Mouse (Mus musculus): Measurements from ENCODE around the gene Plekhs1. TPM values are rescaled to one million over a fixed set of nuclear protein-coding genes. Genes with fewer than 3 reads are reported as not detected.
A peak's percentile ranks its signal among the peaks of the same experiment; 100 is the strongest.

The Plekhs1 gene
- total RNA-seq (2021), result under 1 TPM; 0.32 to 0.47 TPM

DNA sequence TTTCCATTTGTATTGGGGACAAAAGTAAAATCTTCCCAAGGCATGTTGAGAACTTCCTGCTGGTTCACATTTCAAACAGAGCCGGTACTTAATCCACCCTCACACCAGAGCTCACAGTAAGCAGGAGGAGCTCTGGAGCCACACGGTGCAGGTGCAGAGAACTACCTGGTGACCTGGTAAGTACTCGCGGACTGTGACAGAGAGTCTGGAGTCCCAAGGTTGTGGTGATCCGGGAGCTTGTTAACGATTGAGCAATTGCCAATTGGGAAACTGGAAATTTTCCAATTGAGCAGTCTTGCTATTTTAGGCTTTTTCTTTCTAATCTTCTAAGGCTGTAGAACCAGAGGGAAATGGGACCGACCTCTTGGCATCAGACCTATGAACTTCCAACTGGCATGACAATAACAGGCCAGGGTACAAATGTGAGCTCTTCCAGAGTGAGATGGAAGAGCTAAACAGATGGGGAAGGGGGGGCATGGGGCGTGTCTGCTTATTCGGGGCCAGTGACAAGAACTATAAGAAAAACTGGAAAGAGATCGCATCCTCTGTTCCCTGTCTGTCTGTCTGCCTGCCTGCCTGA is at the start of gene Plekhs1:
TSS of gene Plekhs1 (plus strand) at position 119 of the 580 bp plus-strand sequence.
- no peak for DNase-seq (ENCODE audit: extremely low spot score in 1 of 2, low spot score in 1 of 2)

DNA sequence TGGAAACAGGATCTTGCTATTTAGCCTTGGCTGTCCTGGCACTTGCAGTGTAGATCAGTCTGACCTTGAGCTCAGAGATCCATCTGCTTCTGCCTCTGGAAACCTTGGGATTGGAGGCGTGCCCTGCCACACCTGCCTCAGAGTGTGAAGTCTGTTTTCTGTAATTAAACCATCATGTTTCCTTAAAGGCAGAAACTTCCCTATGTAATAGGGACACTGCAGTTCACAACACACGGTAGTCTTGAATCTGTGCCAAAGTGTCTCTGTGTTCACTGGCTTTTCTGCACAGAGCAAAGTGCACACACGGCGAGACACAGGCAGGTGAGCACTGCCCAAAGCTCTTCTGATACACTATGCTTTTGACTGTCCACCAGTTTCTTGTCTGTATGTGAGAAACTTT is 43.0 kb upstream of the Plekhs1 start:
- no peak for DNase-seq (ENCODE audit: extremely low spot score in 1 of 2, low spot score in 1 of 2)

DNA sequence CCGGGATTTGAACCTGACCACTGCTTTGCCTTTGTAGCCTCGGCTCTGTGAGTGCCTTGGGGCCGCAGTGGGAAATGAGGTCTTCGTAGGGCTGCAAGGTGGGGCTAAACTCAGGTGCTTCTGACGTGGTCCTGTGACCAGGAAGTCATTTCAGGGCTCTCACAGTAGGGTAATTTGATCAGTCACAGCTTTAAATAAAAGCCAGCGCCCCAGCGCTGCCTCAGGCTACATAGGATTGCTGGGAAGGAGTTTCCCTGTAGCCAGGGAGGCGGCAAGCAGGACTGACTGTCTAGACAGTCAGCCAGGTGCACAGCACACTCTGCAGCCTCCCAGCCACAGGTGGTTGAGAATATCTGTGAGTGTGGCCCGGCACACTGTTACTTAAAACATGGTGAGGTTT is 42.0 kb upstream of the Plekhs1 start:
- no peak for DNase-seq (ENCODE audit: extremely low spot score in 1 of 2, low spot score in 1 of 2)

DNA sequence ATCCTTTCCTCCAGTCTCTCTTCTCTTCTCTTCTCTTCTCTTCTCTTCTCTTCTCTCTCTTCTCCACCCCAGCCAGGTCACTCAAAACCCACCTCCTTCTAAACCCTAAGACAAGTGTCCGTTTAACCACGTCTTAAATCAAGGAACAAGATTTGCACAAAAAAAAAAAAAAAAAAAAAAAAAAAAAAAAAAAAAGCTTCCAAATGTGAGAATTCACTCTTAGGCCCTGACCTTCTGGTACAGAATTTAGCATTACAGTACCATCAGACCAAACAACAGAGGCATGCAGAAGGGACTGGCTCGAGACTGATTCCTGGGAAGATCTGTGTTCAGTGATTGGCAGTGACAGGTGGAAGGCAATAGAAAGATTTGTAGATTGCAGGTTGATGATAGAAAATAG is 41.1 kb upstream of the Plekhs1 start:
- no peak for DNase-seq (ENCODE audit: extremely low spot score in 1 of 2, low spot score in 1 of 2)

DNA sequence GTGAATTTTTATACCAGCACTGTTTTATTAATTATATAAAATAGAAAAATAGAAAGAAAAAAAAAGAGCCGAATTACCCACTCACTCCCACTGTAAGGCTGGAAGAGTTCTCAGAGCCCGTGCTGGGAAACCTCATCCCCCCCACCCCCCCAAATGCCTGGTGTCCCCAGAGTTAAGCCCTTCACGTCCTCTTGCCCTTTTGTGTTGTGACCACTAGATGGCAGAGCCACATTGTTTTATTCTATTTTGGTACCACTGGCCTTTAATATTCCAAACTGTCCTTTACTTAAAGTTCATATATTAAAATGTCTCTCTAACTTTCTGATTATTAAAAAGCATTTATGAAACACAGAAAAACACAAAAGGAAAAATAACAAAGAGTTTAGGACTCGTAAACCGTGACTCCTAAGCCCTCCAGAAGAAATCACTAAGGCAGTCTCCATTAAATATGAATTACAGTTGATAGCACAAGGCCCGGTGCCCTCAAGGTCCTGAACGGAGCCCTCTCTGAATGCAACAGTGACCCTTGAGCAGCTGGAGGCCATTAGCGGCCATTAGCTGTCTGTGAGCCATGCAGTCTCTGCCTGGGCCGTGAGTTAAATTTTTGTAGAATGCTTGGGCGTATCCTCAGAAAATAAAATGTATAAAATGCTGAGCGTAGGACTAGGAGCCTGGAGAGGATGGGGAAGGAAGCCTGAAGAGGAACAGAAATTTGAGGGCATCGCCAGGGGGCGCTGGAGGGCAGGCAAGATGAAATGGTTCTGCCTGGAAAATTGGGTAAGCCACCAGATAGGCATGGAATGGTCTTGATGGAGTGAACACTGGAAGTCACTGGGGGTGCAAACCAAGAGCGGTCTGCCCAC is 38.7 kb upstream of the Plekhs1 start:
- DNase-seq (ENCODE audit: extremely low spot score in 1 of 2, low spot score in 1 of 2), result peak; percentile 88 to 99

DNA sequence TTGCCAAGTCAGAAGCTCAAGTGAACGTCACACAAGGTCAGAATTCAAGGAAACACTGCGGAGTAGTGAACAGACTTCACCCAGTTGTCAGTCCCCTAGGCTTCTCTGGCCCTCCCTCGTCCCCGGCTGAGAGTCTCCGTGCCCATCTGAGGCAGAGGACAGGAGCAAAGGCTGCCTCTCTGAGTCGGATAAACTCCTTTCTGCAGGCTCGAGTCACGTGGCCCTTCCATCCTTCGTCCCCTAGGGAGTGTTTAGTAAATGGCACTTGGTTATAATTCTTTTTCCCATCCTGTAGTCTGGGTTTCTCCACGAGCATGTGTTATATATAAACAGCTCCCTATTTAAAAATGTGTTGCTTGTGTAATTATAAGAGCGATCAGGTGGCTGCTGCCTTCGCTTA is 38.1 kb upstream of the Plekhs1 start:
- no peak for DNase-seq (ENCODE audit: extremely low spot score in 1 of 2, low spot score in 1 of 2)

DNA sequence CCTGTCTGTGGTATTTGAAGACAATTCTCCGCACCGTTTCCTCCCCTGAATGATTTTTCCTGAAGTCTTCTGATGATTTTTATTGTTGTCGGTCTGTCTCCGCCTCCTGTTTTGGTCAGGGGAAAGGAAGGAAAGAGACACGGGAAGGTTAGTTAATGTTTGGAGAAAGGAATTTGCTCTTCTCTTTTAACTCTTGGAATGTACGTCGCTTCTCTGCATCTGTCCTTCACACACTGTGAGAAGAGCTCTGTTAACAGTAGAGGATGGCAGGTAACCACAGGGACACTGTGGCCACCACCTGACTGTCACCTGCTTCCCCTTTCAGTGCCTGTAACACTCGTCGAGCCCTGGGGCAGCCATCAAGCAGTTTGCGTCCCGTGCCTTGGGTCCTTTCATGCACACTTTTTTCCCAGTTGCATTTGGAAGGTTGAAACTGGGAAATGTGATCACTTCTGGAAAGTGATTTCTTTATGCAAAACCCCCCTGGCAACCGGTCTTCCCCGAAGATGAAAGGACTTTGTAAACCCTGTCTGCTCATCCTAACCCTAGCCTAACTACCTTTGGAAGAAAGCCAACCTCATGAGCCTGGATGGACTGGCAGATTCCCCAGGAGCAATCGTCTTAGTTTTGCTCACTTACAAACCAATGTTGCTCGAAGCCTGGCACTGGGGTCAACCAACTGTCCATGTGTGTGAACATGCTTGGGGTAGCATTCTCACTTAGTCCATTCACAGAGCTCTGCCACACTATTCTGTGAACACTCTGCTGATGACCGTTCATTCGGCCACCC is 36.6 kb upstream of the Plekhs1 start:
- no peak for DNase-seq (ENCODE audit: extremely low spot score in 1 of 2, low spot score in 1 of 2)

DNA sequence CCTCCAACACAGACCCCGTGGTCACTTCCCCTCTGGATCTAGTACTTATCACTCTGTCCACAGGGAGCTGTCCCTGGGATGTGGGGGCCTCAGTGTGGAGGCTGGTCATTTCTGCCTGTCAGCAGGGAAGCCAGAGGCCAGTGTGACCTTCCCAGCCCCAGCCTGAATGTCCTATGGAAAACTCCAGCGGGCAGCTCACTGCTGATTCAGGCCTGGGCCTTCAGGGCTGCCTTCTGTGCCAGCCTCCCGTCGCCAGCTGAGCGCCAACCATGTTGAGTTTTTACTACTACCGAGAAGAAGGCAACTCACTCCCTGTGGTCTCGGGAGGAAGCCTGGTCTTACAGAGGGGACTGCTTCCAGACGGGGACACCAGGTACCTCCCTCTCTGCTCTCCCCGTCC is 35.9 kb upstream of the Plekhs1 start:
- no peak for DNase-seq (ENCODE audit: extremely low spot score in 1 of 2, low spot score in 1 of 2)

DNA sequence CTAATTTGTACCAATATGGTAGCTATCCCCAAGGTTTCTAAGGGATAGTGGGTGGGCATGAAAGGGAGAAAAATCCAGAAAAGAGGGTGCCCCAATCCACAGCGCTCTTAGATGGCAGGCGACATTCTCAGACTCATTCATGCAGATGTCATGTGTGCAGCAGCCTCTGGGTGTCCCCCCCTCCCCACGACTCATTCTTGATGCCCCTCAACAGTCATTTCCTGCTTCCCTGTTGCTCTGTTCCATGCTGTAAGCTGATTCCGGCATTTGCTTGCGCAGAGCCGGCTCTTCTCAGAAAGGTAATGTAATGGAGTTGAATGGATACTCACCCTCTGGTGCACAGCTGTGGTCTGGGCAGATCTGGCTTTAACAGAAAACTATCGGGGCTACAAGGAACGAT is 31.1 kb upstream of the Plekhs1 start:
- no peak for DNase-seq (ENCODE audit: extremely low spot score in 1 of 2, low spot score in 1 of 2)

DNA sequence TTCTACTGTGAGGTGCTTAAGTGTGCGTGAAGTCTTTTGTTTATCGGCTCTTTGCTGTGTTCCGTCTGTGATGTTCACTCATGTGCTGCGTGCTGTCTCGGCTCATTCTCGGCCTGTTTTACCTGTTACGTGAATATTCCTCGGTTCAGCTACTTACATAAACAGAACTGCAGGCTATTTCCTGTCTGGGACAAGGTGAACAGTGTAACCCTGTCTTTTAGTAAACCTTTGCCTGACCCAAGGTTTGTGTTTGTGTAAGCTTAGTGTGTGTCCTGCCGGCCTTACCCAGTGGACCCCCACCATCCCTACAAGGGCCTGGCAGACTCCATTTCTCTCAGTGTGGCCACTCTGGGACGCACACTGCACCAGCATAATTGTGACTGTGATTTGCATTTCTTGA is 28.7 kb upstream of the Plekhs1 start:
- DNase-seq (ENCODE audit: extremely low spot score in 1 of 2, low spot score in 1 of 2), result no peak

DNA sequence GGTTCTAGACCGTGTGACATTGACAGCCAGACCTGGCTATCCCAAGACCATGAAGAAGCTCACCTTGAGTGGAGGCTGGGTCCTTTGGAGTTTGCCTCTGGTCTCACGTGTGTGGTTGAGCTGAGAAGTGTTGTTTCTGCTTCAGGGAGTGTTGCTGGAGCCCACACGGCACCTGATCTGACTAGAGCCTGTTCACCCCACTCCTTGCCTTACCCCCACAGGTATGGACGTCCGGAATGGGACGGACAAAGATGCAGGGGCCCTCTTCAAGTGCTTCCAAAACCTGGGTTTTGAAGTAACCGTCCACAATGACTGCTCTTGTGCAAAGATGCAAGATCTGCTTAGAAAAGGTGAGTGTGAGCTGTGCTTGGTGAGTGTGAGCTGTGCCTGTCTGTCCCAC is 27.9 kb upstream of the Plekhs1 start:
- no peak for DNase-seq (ENCODE audit: extremely low spot score in 1 of 2, low spot score in 1 of 2)

DNA sequence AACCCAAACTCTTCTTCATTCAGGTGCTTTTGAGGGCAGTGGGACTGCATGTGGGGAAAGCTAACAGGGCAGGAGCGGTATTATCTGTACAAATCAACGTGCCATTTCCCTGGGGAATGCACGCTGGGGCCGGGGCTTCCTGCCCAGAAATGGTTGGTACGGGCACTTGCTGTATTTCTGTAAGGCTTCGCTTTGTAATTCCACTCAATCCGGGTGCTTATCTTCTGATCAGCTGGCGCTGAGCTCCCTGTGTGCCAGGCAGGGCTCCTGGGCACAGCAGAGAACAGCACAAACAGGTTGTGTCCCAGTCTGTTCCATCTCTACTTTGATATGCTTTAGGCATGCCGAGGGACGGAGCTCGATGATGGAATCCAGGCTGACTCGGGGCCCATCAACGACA is 25.1 kb upstream of the Plekhs1 start:
- DNase-seq (ENCODE audit: extremely low spot score in 1 of 2, low spot score in 1 of 2), result peak in 1 of 2 experiments; percentile 20

DNA sequence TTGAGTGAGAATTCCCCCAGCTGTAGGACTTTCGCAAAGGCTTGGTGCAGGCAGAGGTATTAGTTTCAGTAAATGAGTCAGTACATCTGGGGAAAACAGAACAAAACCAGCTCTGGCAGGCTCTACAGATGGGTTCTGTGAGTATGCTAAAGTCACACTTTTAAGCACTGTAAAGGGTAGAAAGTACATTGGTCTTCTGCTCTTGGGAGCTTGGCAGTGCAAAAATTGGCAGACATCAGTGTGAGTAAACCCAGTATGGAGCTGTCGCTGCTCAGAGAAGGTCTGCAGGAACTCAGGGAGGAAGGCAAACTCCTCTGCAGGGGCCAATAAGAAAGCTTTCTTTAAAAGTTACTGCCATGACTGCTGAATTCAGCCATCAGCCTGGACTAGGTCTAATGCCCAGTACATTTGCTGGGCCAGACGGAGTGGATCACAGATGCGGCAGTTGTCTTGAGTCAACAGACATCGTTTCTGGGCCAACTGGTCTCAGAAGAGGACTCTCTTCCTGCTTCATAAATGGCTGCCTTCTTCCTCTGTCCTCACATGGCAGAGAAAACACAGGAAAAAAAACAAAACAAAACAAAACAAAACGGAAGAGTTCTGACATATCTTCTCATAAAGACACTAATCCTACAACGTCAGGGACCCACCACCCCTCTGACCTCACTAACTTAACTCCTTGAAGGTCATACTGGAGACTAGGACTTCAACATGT is 22.9 kb upstream of the Plekhs1 start:
- no peak for DNase-seq (ENCODE audit: extremely low spot score in 1 of 2, low spot score in 1 of 2)

DNA sequence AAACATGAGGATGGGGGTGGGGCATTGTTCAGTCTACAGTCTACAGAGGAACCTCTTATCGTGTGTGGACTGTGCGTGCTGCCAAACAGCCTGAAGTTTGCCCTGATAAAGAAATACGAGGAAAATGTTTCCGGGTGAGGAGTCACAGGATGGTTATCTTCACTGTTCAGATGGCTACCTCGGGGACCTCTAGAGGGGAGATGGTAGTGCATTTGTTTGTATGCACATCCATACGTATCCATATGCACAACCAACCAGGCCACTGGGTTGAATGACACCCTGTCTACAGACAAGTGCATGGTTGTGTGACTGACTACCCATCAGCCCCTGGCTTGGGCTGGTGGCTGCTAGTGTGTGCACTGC is 22.4 kb upstream of the Plekhs1 start:
- DNase-seq (ENCODE audit: extremely low spot score in 1 of 2, low spot score in 1 of 2), result no peak

DNA sequence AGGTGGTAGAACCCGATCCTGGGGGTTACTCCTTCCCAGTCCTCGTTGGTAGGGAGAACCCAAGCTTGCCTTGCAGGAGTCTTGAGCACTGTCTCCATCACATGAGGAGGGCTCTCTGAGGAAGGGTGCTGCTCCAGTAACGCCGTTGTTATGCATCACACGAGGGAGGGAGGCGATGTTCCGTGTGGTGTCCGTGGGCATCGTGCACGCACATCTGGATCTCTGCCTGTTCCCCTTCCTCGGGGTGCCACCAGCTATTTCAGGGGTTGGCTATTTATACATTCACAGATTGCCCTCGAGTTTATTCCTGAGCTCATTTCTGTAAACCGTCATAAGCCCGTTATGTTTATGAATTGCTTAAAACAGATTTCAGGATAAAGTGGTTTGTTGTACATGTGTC is 18.0 kb upstream of the Plekhs1 start:
- no peak for DNase-seq (ENCODE audit: extremely low spot score in 1 of 2, low spot score in 1 of 2)

DNA sequence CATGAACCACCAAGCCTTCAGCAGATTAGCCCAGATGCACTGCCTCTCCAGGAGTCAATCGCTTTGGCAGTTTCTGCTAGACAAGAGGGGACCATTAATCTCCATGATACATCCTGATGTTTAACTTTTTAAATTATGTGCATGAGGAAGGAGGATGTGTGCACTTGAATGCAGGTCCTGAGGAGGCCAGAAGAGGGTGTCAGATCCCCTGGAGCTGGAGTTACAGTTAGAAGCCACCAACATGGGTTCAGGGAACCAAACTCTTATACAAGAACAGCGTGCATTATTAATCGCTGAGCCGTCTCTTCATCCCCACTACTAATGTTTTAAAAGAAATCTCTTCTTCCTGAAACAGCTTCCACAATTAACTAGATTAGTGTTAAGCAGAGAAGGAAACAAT is 12.7 kb upstream of the Plekhs1 start:
- DNase-seq (ENCODE audit: extremely low spot score in 1 of 2, low spot score in 1 of 2), result no peak

DNA sequence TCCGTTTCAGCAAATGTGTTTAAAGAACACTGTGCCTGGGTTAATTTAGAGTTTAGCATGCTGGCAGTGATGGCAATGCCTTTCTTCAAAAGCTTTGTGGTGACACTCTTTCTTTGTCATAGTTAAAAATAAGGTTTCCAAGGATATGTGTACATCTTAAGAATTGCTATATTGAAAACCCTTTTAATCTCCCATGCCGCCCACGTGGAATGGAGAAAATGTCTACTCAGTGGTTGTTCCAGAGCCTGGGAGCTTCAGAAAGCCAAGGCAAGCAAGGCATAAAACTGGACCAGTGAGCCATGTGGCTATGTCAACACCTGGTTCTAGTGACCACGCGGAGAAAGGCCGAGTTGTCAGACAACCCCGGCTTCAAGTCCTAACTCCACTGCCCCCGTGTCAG is 11.9 kb upstream of the Plekhs1 start:
- DNase-seq (ENCODE audit: extremely low spot score in 1 of 2, low spot score in 1 of 2), result no peak

DNA sequence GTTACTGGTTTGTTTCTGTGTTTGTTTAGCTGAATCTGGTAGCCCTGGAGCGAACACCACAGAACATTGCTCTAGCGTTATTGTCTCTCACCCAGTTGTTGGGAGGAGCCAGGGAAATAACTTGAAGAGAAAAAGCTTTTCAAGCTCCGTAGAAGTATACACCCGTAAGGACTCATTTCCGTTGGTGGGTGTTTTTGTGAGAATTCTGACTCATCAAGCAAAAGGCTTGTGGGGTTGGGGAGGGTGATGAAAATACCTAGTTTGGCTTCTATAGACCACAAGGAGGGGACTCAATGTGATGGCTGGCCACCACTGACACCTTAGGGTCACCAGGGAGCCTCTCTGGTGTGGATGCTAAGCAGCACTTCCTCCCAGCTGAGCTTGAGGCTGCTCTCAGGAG is 10.5 kb upstream of the Plekhs1 start:
- no peak for DNase-seq (ENCODE audit: extremely low spot score in 1 of 2, low spot score in 1 of 2)

DNA sequence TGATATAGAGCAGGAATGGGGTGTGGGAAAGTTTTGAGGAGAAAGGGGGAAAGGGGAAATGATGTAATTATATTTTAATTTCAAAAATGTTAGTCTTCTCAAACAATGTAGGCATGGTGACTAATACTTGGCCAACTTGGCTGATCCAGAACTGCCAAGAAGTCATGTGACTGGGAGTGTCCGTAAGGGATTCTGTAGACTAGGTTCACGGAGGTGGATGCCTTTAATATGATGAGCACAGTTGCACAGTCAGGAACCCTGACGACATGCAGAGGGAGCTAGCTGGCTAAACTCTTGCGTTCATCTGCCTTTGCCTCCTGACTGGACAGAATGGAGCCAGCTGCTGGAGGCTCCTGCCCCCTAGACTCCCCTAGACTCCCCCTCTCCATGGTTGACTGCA is 9.6 kb upstream of the Plekhs1 start:
- no peak for DNase-seq (ENCODE audit: extremely low spot score in 1 of 2, low spot score in 1 of 2)

DNA sequence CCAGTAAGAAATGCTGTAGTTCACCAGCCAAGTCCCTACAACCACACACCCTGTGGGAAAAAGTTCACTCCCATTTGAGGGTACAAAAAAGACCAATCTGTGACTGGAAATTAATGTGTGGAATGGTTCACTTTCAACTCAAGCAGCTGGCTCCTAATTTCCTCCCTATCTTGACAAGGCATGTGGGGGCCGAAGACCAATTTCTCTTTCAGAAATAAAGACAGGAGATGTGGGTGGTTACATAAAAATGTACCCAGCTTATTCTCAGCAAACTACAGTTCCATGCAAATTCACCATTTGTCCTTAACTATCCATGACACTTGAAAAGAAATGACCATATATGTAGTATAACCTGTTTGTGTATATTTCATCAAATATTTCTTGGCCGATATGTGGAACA is 9.0 kb upstream of the Plekhs1 start:
- no peak for DNase-seq (ENCODE audit: extremely low spot score in 1 of 2, low spot score in 1 of 2)

DNA sequence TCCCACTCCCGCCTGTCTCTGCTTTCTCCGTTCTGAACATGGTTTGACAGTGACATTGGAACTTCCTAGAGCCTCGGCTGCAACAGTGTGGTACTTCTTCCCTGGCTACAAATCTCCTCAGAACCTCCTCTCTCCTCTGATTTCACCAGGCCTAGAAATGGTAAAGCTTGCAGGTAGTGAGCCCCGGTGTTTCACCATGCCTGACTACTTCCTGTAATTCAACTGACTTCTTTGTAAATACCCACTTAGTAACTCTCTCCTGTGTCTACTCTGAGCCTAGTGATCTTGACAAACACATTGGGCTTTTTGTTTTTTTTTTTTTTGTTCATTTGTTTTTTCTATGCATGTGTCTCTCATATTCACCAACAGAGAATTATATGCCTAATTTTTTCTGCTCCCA is 6.6 kb upstream of the Plekhs1 start:
- DNase-seq (ENCODE audit: extremely low spot score in 1 of 2, low spot score in 1 of 2), result no peak

Data from layer of hippocampus, postnatal 25 days (tissue).